Mouse (Mus musculus) colon, adult 2 months (tissue): ENCODE results near the gene Hdac8. TPM values are rescaled to one million over a fixed set of nuclear protein-coding genes. Genes with fewer than 3 reads are reported as not detected.

Experiments used
- polyA plus RNA-seq: library from polyadenylated mRNA; depleted of rRNA; stranded (reverse); fragments of >200 nt; gene quantifications from 2 replicates; pipeline ENCODE4 v1.2.3, GENCODE M21; 2012; rRNA removed

Hdac8 gene
- polyA plus RNA-seq: 1.8 and 2.4 TPM in 2 replicates

DNA sequence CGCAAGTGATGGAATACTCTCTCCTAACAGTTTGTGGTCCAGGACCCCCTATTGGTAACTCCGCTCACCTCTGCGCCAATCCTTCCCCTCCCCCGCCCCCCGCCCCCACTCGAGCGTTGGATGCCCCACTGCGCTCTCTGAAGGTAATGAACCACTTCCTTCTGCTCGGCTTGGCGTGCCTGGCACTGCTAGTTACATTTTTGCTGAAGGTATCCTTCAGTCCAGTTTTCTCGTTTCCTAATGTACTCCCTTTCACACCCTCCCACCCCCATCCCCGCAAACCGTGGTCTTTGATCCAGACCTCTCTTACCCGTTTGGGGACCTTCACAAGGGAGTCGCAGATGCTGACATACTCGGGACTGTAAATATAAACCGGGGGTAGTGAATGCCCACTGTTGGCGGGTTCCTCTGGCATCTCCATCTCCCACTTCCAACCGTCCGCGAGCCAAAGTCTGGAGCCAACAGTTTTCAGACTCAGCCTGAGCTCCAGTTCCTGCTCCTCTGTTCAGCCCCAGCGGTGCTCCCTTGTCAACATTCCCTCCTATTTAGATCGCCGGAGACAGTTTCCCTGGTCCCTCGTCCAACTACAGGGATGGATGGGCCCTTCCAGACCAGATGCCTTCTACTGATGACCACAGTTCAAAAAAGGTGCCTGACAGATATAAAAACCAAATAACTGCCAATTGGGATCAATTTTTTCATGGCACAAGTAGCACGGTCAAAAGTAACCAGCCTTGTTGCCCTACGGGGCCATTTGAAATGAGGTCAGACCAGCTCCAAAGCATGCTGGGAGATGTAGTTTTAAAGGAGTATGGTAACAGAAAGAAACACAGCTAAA lies at the start of gene Hdac8:
Gene Hdac8, minus strand, starts transcription at position 716 of the 838 bp plus-strand sequence.

DNA sequence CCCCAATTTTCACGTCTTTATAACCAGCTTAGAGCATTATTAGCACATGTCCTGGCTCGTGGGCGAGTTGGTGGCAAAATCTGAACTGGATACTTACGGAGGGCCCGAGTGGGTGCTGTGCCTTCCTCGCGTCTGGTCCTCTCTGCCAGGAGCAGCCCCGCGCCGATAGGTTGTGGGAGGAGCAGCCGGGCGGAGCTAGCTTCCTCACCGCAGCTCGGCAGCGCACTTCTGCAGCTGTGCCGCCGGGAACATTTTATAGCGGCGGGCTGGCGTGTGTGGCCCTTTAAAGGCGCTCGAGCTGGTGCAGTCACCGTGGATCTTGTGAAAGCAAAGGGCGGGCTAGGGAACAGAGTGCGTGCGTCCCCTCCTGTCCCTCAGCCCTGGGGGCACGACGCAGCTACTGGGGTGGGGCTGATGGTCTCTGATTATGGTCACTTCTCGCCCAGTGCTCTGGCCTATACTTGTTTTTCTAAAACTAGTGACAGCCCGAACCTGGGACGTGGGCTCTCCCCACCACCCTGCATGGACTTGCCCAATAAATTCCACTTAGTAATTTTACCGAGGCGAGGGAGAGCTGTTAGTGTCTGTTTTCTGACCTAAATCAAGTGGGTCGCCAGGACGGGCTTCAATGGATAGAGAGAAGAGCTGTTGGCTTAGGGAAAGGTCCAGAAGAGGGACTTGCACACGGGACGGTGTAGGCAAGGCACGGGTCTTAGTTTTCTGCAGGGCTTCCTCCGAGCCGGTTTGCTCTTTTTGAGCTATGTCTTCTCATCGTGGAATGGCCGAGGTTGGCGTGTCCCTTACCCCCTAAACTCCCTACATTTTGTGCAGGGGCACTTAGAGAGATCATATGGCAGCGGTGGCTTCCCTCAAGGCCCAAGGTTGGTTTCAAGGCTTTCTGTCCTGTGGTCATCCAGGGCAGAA lies 253.0 kb downstream of the Hdac8 start, which contains the start of gene Cited1:
Gene Cited1, minus strand, starts transcription at position 245 of the 924 bp plus-strand sequence.

Other genes with a start within 250 kb of the Hdac8 start
- 4.1 and 4.9 TPM in 2 replicates for gene Phka1, start 138.9 kb upstream of the Hdac8 start, polyA plus RNA-seq
- gene Gm3880, start 181.6 kb upstream of the Hdac8 start, polyA plus RNA-seq: not detected in 2 replicates
- not detected in 2 replicates for gene Gm9112, start 202.3 kb upstream of the Hdac8 start, polyA plus RNA-seq
- not detected in 2 replicates for gene Dmrtc1b, start 202.5 kb upstream of the Hdac8 start, polyA plus RNA-seq